Mouse (Mus musculus): ENCODE measurements around the gene Lrrc41.

Gene Lrrc41

DNA sequence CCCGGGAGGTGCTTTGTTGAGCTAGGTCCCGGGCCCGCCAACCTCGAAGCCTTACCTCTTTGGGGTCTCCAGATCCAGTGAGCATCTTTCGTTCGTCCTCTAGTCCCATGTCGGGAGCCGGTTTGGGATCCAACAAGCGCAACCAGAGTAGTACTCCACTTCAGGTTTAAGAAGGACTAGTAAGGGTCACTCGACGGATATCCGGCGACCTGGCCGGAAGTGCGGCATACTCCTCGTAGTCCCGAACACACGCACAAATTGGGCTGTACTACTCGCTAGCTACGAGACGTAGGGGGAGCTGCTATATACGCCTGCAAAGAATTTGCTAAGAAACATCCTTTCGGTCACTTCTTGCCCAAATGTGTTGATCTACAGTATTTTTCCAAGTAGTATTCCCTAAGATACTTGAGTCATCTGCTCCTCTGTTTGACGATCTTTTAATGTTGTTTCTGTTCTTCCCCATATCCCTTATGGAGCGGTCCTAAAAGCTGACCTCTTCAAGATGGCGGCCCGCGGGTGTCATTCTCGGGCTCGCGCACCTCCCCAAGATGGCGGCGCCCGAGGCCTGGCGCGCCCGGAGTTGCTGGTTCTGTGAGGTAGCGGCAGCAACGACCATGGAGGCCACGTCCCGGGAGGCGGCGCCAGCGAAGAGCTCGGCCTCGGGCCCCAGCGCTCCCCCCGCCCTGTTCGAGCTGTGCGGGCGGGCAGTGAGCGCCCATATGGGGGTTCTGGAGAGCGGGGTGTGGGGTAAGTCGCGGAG lies at the start of gene Lrrc41, which contains the start of gene Uqcrh:
Gene Lrrc41 (plus strand): TSS at position 409 of the 760 bp plus-strand sequence.
Gene Uqcrh (minus strand): TSS at position 211 of the 760 bp plus-strand sequence.
- peak; percentile 85 to 93 for DNase-seq (ENCODE audit: low read depth in 1 of 2, low spot score in 2 of 2)

DNA sequence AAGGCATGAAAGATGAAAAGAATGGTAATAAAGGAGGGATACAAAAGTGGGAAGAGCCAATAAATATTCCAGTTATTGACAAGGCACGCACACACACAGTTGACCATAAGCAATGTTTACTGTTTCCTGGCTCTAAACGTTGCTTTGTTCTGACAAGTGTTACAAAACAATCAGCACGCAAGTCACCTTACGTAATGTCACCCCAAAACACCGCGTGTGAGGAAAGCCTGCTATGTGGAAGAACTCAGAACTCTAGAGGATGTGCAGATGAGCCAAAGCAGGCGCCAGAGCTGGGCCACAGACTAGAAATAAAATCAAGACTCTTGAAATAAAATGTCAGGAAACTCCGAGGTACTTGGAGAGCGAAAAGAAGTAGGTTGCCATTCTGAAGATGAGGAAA lies 42.2 kb upstream of the Lrrc41 start:
- DNase-seq (ENCODE audit: low read depth in 1 of 2, low spot score in 2 of 2): no peak

DNA sequence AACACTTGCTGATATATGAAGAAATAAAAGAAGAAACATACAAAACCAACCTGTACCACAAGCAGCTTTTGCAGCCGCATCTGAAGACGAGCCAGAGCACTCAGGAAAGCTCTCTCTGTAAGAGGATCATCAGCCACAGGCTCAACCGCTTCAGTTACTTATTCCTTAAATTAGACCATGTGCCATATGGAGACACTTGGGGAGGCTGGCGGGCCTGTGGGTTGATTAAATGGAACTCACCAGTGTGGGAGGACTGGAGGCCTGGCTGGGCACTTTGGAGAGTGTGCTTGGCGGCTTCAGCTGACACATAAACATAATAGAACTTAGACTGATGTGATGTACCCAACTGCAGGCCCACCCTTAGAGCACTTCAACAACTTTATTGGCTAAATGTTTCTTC lies 41.7 kb upstream of the Lrrc41 start:
- DNase-seq (ENCODE audit: low read depth in 1 of 2, low spot score in 2 of 2): no peak

DNA sequence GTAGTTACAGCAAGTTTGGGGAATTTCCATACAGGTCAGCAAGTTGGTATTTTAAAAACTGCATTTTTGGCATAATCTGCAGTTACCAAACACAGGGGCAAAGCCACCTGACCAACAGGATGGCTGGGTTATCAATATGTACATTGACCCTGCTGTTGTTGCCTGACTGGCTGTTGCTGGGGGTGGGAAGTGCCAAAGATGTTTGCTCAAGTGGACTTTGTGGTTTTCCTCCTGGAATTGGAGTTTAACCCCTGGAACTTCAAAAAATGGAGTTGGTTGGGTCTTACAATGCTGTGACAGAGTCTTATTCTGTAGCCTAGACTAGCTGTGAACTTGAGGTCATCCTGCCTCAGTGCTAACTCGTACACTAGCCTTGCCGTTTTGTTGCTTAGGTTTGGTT lies 34.6 kb upstream of the Lrrc41 start:
- no peak for DNase-seq (ENCODE audit: low read depth in 1 of 2, low spot score in 2 of 2)

DNA sequence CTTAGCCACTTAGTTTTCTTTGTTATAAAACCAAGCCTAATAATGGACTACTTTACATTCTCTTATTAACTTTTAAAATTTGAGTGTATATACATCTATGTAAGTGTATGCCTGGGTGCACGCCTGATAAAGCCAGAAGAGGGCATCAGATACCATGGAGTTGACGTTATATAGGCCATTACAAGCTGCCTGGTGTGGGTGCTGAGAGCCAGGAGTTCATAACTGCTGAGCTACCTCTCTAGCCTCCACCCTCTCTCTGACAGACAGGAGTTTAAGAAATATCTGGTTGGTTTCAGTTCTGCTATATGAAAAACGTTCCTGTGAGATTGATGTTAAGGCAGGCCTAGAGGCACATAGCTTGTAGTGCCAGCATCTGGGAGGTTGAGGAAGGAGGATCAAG lies 32.9 kb upstream of the Lrrc41 start:
- DNase-seq (ENCODE audit: low read depth in 1 of 2, low spot score in 2 of 2): peak in 1 of 2 experiments; percentile 13

DNA sequence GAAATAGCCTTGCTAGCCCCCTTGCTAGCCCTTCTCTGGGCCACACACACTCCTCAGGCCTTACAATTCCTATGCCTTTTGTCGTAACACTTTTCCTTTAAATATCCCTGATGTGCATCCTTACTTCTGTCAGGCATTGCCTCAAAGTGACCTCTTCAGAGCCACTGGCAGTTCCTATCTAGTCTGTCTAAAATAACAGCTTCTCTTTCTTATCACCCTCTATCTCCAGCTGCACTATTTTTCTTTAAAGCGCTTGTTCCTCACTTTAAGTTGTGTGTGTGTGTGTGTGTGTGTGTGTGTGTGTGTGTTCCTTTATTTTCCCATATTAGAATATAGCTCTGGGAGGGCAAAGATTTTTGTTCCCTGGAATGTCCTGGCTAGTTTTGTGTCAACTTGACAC lies 28.5 kb upstream of the Lrrc41 start:
- DNase-seq (ENCODE audit: low read depth in 1 of 2, low spot score in 2 of 2): no peak

DNA sequence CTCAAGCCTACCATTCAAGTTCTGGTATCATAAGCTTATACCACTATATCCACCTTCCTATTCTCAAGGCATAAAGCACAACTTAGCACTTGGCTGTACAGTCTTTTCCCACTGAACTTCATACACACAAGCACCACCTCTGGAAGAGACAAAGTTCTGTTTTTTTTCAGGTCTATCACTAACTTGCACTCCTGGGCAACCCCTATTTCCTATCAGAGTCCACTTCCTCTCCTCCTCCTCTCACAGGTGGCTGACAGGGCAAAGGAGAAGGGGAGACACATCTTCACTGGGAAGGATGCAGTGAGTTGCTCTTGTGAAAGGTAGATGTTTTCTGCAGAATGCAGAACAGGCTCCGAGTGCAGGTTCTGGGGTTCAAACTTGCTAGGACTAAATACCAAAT lies 27.4 kb upstream of the Lrrc41 start:
- no peak for DNase-seq (ENCODE audit: low read depth in 1 of 2, low spot score in 2 of 2)

DNA sequence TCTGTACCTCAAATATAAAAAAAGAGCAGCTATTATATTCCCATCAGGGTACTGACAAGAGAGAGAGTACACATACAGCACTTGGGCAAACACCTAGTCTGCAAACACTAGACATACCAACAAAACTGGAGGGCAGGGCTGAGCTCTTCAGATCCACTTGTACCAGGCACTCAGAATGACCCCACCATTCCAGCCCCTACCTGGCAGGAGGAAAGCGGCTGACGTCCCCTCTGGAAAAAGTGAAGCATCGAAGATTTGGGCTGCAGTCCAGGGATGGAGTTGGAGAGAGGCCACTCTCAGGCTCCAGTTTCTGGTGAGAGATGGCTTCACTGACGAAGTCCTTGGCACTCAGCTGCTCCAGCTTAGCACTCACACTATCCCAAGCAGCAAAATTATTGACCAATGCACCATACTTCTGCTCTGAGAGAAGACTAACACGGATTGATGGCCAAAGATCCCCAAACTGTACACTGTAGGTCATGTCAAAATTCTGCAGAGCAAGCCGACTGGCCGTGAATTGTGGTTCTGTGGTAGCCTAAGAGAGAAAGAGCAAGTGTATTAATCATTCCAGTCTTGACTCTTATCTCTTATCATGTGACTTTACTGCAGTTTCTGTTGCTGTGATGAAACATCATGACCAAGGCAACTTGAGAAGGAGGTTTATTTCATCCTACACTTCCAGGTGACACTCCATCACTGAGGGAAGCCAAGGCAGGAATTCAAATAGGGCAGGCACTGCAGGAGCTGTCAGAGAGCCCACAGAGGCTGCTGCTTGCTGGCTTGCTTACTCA lies 26.7 kb upstream of the Lrrc41 start:
- DNase-seq (ENCODE audit: low read depth in 1 of 2, low spot score in 2 of 2): no peak

DNA sequence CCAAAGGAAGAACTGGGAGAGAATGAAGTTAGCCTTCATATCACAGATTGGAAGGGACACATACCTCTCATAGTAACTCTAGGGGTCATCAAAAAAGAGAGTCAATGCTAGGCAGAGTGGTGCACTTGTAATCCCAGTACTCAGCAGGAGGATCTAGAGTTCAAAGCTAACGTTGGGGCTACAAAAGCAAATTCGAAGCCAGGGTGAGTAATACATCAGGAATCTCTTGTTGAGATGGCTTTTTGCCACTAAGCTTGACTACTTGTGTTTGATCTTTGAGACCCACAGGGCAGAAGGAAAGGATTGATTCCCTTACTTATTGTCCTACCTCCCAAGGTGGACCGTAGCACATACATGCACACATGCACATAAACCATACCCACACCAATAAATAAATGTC lies 25.9 kb upstream of the Lrrc41 start:
- no peak for DNase-seq (ENCODE audit: low read depth in 1 of 2, low spot score in 2 of 2)

DNA sequence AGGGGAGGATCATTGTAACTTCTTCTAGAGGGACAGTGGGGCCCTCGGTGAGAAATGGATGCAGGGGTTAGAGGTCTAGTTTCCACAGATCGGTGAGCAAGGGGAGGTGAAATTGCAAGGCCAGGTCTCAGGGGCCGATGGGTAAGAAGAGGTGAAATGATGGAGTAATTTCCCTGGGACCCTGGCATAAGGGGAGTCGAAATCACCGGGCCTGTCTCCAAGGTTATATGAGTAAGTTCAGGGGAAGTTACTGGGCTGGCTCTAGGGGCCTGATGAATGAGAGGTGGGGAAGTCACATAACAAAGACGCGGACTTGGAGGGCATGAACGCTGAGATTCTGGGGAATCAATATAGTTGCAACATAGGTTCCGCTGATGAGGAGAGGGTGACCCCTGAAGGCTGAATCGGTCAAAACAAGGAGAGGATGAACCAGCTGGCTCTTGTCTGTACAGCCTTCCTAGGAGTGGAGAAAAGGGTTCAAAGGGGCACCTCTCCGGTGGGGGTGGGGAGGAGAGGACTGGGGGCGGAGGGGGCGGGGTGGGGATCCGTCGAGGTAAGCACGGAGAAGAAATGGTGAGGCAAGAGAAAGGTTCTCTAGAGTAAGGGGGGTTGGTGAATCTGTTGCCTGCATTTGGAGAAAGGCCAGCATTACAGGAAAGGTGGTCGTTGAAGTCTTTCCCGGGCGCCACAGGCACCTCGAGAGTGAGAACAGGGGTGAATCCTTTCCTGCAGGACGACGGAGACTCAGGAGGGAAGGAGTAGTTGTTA lies 22.4 kb upstream of the Lrrc41 start:
- DNase-seq (ENCODE audit: low read depth in 1 of 2, low spot score in 2 of 2): peak in 1 of 2 experiments; percentile 14

DNA sequence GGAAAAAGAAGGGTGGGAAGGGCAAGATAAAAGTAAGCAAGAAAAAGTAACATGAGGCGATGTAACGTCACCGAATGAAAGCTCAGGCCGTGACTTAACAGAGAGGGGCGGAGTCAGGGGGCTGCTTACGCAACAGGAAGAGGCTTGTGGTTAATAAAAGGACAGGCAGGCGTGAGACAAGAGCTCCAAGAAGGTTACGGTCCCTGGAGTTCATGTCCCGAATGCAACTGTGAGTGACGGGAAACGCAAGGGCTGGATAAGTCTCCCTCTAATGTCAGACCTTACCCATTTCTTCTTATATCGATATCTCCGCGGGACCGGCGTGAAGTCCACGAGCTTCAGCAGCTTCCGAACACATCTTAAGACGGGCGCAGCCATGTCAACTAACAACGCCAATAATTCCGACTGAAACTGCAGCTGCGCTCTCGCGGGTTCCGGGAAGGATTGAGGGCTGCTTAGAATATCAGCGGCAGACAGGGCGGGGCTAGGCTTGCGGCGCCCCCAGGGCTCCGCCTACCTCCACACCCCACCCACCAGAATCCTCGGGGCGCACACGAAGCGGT lies 21.6 kb upstream of the Lrrc41 start, which contains the start of gene Nsun4:
Gene Nsun4 (minus strand): TSS at position 478 of the 563 bp plus-strand sequence.
- DNase-seq (ENCODE audit: low read depth in 1 of 2, low spot score in 2 of 2): peak; percentile 74 to 89

DNA sequence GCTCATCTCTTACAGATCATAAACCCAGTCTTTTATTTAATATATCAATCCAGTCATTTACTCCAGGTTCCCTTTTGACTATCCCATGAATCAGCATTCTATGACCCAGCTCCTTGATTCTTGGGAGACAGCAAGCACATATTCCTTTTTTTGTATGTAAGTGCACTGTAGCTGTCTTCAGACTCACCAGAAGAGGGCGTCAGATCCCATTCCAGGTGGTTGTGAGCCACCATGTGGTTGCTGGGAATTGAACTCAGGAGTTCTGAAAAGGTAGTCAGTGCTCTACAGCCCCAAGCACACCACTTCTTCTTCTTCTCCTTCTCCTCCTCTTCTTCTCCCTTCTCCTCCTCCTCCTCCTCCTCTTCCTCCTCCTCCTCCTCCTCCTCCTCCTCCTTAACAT lies 17.5 kb upstream of the Lrrc41 start:
- DNase-seq (ENCODE audit: low read depth in 1 of 2, low spot score in 2 of 2): no peak

DNA sequence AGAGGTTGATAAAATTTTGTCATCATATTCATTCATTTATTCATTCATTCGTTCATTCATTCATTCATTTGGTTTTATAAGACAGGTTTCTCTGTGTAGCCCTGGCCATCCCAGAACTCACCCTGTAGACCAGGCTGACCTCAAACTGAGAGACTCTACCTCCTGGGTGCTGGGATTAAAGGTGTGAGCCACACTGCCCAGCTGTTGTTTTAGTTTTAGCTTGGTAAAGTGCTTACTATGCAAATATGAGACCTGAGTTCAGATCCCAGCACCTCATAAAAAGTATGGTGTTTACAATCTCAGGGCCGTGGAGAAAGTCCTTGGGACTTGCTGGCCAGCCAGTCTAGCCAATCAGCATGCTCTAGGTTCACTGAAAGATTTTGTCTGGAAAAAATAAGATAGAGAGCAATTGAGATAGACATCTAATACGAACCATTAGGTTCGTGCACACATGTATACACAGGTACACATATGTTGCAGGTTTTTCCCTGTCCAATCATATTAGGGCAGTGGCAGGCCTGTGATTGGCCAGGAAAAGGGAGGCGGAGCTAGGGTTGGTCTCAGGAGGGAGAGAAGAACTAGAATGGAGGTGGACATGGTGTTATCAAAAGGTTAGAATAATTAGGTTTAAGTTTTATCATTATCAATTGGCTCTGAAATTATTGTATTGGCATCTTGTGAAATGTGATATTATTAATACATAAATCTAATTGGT lies 15.9 kb upstream of the Lrrc41 start:
- no peak for DNase-seq (ENCODE audit: low read depth in 1 of 2, low spot score in 2 of 2)

DNA sequence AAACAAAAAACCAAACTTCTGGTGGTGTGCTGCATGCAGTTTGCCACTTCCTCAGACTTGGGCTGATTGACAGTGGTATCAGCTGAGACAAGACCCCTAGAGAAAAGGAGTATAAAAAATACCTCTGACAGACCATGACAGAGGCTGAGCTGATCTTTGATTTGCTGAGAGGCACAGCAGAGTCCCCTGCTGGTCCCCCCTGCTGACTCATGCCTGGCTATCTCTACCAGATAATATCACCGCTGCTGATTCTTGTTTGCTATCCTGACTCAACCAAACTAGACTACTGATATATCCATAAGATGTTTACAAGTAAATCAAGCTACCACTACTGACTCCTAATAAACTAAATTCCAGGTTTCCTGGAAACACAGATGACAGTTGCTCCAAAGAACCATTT lies 11.2 kb upstream of the Lrrc41 start:
- no peak for DNase-seq (ENCODE audit: low read depth in 1 of 2, low spot score in 2 of 2)

DNA sequence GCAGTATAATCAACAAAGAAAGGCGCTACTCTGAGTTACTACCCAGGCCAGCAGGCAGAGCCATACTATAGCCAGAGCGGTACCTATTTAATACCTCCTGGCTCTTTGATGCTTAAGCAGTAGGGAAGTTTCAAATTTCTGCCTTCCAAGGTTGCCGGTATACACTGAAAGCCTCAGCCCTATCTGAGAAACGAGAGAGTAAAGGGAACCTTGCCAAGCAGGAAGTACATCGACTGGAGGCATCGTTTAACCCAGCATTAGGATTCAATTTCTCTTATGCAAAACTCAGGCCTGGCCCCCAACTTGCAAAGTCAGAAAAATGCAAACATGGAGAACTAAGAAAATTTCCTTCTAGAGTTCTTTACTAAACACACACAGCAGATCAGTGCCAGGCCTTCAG lies 5.0 kb upstream of the Lrrc41 start:
- no peak for DNase-seq (ENCODE audit: low read depth in 1 of 2, low spot score in 2 of 2)

DNA sequence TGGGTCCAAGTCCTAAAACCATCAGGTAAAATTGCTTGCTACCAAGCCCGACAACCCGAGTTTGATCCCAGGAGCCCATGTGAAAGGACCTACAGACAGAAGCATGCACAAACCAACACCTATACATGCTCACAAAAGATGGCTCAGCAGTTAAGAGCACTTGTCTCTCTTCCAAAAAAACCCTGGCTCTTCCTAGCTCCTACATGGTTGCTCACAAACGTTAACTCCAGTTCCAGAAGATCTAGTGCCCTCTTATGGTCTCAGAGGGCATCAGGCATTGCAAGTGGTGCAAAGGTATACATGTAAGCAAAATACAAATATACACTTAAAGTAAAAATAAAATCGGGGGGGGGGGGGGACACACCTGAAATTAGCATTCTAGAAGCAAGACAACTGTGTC lies 1.9 kb upstream of the Lrrc41 start:
- DNase-seq (ENCODE audit: low read depth in 1 of 2, low spot score in 2 of 2): no peak

DNA sequence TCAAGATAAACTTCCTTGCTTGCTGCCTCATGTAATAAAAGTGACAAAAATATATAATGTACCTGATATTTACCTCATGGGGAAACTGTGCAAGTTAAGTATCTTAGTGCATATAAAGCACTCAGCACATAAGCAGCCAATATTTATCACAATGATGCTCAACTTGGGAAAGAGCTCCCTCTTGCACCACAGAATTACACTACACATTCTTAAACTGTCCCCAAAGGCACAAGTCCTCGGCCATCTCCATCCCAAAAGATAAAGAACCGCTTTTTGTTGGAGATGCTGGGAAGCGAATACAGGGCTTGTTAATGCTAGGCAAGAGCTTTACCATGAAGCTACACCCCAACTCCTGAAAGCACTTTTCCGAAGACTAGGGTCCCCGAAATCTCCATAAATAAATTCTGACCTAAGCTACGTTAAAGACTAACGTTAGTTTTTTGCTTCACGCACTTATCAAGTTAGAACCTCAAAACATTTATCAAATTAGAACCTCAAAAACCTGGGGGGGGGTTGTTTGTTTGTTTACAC lies 859 bp upstream of the Lrrc41 start:
- no peak for DNase-seq (ENCODE audit: low read depth in 1 of 2, low spot score in 2 of 2)

DNA sequence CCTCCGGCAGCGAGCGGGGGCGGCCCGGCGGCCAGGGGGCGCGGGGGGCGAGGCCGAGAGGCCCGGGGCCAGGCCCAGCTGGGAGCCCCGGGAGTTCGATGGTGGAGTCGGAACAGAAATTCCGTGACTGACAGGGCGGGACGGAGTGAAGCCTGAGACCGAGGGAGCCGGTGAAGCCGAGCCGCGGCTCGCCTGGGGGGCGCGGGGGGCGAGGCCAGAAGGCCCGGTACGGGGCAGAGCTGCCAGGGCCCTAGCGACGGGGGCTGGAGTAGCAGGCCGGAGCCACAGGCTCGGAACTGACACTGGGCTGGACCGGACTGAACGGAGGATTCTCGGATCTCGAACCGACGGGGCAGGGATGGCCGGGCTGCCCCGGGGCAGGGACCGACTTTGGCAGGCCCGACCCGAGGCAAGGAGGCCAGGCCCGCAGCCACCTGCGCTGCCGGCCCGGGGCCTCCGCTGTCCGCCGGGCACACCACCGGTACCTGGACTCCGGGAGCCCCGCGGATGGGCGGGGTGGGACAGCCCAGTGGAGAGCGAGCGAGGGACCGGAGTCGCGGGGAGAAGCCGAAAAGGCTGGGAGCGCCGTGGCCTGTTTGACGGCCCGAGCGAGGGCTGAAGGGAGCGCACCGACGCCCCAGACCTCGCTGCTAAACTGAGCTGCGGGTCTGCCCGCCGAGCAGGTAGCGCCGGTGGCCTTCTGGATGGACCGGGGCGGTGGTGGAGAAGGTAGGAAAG lies 731 bp downstream of the Lrrc41 start:
- peak in 1 of 2 experiments; percentile 59 for DNase-seq (ENCODE audit: low read depth in 1 of 2, low spot score in 2 of 2)

DNA sequence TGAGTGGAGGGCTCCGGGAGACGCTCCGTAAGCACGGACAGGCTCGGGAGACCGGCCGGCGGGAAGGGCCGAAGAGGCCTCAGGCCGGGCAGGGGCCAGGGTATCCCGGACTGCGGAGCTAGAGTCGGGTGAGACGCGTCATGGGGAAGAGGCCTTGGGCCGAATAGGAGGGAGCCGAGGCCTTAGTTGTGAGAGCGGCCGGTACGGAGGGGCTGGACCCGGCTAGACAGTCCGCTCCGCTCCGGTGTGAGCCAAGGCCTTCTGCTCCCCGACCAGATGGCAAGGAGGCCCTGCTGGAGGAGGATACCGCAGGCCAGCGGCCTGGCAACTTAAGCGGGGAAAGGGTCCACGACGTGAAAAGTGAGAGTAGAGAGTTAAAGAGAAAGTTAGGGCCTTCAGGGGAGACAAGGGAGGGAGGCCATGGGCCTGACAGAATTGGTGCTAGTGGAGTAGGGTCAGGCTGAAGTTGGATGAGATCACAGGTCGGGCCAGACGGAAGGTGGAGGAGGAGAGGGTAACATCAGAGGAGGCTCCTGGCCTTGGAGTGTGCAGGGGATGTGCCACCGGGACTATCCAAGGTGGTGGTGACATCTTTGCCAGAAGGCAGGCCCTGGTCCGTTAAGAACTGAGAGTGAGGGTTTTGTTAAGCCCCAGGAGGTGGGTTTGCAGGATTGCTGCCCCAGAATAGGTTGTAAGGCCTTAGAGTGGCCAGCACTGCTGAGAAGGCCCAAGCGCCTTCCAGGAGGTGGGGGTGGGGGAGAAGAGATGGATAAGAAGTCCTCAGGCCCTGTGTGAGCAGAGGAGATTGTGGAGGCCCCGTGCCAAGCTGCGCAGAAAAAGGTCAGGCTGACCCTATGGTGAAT lies 1.5 kb downstream of the Lrrc41 start:
- DNase-seq (ENCODE audit: low read depth in 1 of 2, low spot score in 2 of 2): peak in 1 of 2 experiments; percentile 16

All from monocyte, adult 2 months (primary cell).